Mouse (Mus musculus): Measurements from ENCODE around the gene Olfr49.

DNA sequence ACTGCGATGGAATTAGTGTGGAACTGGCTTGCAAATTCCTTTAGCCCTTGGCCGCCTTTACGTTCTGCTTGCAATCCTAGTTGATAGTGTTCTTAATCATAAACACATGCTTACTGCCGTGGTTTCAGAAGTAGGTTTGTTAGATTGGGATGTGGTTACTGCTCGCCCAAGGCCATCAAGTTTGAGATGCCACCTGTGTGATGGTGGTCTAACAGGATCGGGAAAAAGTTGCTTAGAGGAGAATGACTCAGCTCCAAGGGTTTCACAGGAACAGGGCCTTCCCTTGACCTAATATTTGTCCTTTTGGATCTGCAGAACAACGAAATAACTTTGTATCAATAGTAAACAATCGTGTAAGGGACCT lies 25.0 kb downstream of the Olfr49 start:
- TF ChIP-seq CTCF (IDR thresholded peaks at IDR 0.05; ENCODE audit: low read depth) (no peak), EP300 (IDR thresholded peaks at IDR 0.05; ENCODE audit: low read depth) (no peak)
